Mouse (Mus musculus): Measurements from ENCODE around the gene Slc6a6.
A peak's percentile ranks its signal among the peaks of the same experiment; 100 is the strongest.

The Slc6a6 gene

DNA sequence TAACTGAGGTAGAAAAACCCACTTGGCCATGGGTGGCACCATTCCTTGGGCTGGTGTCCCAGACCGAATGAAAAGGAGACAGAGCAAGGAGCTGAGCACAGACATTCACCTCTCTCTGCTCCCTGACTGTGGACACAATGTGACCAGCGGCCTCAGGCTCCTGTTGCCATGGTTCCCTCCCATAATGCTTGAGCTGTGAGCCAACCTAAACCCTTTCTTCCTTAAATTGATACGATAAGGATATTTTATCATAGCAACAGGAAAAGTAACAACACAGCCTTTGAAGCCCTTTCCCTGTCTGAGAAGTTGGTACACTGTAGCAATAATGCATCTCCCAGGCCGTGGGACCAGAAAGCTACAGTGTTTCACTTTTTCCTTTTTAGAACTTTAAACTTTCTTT, 14.6 kb upstream of the Slc6a6 start:
- no peak for DNase-seq (ENCODE audit: low spot score in 2 of 2)

DNA sequence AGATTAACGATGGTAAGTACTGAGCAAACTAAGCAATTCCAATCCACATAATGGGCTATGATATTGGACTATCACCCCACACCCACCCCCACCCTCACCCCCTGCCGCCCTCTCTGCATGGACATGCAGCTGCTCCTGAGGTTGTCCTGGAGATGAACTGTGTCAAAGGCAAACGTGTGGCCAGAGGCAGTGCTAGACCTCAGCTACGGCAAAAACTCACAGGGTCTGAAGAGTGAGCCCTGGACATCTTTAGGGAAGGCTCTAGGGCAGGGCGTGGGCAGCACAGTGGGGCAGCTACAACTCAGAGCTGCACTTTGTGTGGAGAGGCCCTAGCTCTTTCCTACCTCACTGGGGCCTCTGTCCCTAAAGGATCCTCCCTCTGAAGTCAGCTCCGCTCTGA, 13.6 kb upstream of the Slc6a6 start:
- DNase-seq (ENCODE audit: low spot score in 2 of 2), result no peak

- no peak for DNase-seq (ENCODE audit: low spot score in 2 of 2)
Measured at GRCm38 (mm10) chr6:91674757-91675350, 9.0 kb upstream of the Slc6a6 start.

DNA sequence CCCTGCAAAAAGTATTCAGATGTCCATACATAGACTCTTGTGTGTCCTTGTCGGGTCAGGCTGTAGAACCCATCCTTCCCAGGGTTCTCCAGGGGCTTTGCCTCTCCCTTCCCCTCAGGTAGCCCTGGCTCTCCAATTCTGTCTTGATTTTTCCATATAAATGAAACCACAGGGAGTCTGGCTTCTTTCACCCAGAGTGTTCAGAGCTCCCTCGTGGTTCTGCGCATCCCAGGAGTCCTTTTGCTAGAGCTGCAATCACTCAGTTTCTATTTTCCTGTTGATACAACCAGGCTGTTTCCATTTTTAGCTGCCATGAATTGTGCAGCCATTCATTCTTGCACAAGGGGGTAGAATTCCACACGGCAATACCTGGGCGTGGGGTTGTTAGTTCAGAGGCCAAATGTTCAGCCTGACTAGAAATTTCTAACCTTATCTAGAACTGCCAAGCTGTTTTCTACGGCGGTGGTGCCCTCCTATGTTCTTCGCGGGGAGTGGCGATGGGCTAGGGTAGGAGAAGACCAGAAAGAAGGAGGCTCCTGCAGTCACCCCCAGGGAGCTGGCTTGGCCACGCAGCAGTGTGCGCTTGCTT, 5.3 kb upstream of the Slc6a6 start:
- DNase-seq (ENCODE audit: low spot score in 2 of 2), result no peak

DNA sequence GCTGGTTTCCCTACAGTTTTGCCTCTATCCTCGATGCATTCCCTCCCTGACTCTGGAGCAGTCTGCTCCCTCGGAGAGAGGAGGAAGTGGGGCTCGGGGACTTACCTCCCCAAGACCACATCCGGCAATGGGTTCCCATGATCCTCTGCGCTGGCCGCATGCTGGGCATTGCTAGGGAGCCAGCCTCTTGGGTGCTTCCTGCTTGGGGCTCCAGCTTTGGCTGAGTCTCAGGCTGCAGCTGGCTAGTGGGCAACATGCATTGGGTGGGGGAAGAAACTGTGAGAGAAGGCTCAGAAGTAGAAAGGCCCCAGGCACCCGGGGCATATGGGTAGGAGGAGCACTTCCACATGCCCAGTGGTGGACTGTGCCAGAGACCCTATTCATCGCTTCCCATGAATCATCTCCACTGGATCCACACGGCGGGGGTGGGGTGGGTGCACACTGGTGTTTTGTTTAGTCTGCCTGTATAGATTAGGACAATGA, 4.7 kb upstream of the Slc6a6 start:
- DNase-seq (ENCODE audit: low spot score in 2 of 2), result peak; percentile 73 to 90

GRCm38 (mm10) chr6:91679716-91680115, 4.1 kb upstream of the Slc6a6 start:
- DNase-seq (ENCODE audit: low spot score in 2 of 2), result no peak

GRCm38 (mm10) chr6:91681841-91682240, 2.0 kb upstream of the Slc6a6 start:
- DNase-seq (ENCODE audit: low spot score in 2 of 2), result no peak

DNA sequence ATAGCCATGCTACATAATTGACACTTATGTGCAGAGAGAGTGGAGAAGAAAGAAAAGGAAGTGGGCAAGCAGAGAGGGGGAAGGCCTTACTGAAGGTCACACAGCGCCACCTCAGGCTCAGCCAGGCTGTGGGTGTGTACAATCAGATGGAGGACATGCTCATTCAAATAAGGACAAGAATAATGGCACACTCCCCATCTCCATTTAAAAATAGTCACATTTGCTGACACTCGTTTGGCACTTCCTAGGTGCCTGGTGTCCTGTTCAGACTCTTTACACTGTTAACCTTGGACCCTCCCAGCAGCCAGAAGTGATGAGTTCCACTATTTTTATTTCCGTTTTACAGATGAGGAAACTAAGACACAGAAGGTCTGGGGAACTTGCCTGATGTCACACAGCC, 732 bp upstream of the Slc6a6 start:
- peak; percentile 34 to 73 for DNase-seq (ENCODE audit: low spot score in 2 of 2)

- peak in 1 of 2 experiments; percentile 48 for DNase-seq (ENCODE audit: low spot score in 2 of 2)
Measured at GRCm38 (mm10) chr6:91684474-91684829, 599 bp downstream of the Slc6a6 start.

DNA sequence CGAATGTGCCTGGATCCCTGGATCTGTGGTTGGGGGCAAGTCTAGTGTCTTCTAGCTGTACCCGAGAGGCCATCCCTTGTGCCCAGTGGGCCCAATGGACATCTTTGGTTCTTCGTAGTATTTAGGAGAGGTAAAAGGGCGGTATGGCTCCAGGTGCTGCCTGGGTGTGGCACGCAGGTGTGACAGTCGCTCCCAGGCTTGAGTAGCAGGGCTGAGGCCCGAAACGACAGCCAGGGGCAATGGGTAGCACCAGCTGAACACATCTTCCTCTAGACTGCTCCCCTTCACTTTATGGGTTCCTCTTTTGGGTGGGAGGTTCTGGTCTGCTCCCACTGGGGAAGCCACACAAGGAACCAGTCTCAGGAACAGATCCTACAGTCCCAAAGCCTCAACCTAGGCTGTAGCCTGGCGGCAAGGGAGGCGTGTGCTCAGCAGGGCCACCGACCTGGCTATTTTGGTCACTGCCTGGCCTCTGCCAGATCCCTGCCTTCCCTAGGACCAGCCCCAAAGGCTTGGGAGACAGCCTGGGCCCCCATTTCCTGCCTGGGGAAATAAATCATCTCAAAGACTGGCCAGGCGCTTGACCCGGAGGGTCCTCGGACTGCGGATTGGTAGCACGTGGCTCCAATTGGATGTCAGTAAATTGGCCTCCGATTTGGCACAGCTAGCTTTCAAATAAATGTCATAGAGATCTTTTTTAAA, 1.1 kb downstream of the Slc6a6 start:
- peak; percentile 30 to 35 for DNase-seq (ENCODE audit: low spot score in 2 of 2)

GRCm38 (mm10) chr6:91685533-91685883, 1.7 kb downstream of the Slc6a6 start:
- no peak for DNase-seq (ENCODE audit: low spot score in 2 of 2)

DNA sequence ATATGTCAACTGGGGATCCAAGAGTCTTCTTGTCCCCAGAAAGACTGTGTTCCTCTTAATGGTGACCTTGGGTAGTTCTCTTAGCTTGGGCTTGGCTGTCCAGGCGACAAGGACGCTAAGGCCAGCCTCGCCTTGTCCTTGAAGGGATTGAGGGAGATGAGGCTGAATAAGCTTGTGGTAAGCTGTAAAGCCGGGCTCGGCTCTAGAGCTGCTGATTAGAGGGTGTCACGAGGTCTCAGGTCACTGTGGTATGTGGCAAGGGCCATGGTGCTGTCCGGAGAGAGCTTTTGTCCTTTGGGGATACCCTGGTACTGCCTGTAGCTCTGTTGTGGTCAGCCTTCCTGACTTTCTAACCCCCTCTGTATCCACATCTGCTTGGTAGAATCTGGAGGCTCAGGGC, 2.0 kb downstream of the Slc6a6 start:
- DNase-seq (ENCODE audit: low spot score in 2 of 2), result no peak

DNA sequence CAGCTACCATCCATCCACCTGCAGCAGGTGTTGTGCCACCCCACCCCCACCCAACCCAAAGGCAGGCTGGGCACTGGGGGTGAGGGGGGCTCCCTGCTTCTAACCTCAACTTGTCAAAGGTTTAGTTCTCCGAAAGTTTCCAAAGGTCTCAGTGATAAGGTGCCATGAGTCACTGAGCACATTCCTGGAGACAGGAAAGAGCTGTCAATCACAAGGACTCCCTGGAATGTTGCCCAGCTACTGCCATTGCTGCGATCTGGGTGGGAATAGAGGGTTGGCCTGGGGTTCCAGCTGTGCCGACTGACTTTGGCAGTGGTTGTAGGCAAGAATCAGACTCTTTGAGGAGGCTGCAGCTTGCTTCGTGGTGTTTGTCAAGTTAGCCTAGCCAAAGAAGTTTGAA, 2.7 kb downstream of the Slc6a6 start:
- DNase-seq (ENCODE audit: low spot score in 2 of 2), result no peak

DNA sequence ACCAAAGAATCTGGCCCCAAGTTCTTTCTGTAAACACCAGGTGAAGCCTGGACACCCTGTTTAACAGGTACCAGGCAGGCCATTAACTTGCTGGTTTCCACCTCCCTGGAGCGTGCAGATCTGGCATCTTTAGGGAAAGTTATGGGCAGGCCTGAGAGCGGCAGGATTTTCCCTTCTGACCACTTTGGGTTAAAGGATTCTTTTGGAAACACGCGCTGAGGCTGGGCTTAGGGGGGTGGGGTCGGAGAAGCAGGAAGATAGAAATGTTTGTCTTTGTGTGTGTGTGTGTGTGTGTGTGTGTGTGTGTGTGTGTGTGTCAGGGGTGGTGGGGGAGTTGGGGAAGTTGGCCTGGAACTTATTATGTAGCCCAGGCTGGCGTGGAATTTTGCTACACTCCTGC, 4.2 kb downstream of the Slc6a6 start:
- no peak for DNase-seq (ENCODE audit: low spot score in 2 of 2)

GRCm38 (mm10) chr6:91689231-91689630, 5.4 kb downstream of the Slc6a6 start:
- DNase-seq (ENCODE audit: low spot score in 2 of 2), result no peak

DNA sequence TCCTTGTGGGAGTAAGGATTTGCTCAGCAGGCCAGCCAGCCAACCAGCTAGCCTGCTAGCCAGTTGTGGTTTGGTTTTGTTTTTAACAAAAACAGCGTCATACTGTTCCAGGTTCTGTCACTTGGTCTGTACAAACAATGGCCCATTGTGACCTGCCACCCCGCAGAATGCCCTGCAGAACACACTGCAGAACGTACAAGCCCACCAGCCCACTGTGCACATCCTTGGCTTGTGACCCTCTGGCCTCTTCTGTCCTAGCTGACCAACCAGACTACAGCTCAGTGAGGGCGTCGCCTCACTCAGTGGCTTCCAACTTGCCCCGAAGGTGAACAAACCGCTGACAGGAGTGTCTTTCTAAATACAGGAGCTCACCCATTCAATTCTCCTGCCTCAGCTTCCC, 6.4 kb downstream of the Slc6a6 start:
- DNase-seq (ENCODE audit: low spot score in 2 of 2), result no peak

- DNase-seq (ENCODE audit: low spot score in 2 of 2), result no peak
Measured at GRCm38 (mm10) chr6:91690646-91691045, 6.8 kb downstream of the Slc6a6 start.

DNA sequence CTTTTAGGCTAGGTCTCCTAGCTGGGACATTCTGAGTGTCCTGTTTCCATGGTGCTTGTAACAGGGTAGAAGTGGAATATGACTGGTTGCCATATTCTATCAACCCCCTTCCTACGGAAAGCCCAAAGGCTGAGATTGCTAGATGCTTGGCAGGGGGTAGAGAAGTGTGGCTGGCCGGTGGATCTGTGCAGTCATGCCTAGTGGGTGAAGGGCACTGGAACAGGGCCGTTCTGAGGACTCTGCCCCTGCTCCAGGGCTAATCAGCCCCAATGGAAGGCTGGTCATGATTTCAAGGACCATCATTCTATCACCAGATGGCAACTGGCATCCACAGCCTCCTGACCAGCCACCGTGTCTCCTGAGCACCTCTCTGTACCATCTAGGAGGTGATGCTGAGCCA, 7.7 kb downstream of the Slc6a6 start:
- no peak for DNase-seq (ENCODE audit: low spot score in 2 of 2)

GRCm38 (mm10) chr6:91693301-91693886, 9.5 kb downstream of the Slc6a6 start:
- no peak for DNase-seq (ENCODE audit: low spot score in 2 of 2)

- DNase-seq (ENCODE audit: low spot score in 2 of 2), result no peak
Measured at GRCm38 (mm10) chr6:91694610-91695009, 10.8 kb downstream of the Slc6a6 start.

GRCm38 (mm10) chr6:91698831-91699230, 15.0 kb downstream of the Slc6a6 start:
- peak in 1 of 2 experiments; percentile 33 for DNase-seq (ENCODE audit: low spot score in 2 of 2)

GRCm38 (mm10) chr6:91699482-91700200, 15.8 kb downstream of the Slc6a6 start:
- no peak for DNase-seq (ENCODE audit: low spot score in 2 of 2)

Data from spleen, postnatal 10 days (tissue).